In the genomic region with DNA sequence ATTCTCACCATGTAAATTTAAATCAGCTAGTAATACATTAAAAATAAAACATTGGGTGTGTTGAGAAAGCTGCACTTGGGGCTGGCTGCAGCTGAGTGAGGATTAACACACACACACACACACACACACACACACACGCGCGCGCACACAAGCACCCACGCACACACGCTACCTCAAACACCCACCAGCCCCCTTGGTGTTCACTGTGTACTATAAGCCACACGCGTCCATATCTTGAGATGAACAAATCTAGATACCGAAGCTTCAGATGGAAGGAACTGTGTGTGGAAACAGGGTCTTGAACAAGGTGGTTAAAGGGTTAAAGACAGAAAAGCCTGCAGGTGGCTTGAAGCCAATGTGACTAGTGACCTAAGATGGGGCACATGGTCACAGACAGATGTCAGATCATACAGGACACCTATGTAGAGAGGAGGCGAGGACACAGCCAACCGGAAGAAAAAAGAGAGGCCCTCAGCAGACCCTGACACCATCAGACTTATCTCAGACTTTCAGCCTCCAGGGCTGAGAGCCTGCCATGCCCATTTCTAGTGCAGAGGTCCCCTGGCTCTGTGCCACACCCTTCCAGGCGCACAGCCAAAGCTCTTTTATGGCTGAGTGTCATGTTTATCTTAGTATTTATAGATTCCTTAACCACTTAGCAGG, we compare ENCODE assay signal across 8 mouse cellular contexts. TPM values are rescaled to one million over a fixed set of nuclear protein-coding genes. Genes with fewer than 3 reads are reported as not detected.
DNase-seq lines count a peak whose midpoint lies in the region; ATAC-seq and TF ChIP-seq lines count a peak whose summit lies in the region.

No protein-coding gene starts in this region.

- H3K27me3 ChIP-seq in kidney, postnatal 0 days (ENCODE audit: insufficient read depth, low read length) = no peaks in the 10 kb centered on the region

- TF ChIP-seq CTCF in layer of hippocampus, adult 2 months (conservative IDR thresholded peaks at IDR 0.05) = no peak
- TF ChIP-seq CTCF in brain, embryonic 14.5 days (IDR thresholded peaks at IDR 0.05; ENCODE audit: borderline replicate concordance, extremely low read depth, insufficient read depth, insufficient read length) = no peak
- TF ChIP-seq CTCF in kidney, postnatal 0 days (IDR thresholded peaks at IDR 0.05; ENCODE audit: low read depth) = no peak

- no peaks in the 10 kb centered on the region for H3K9me3 ChIP-seq in kidney, postnatal 0 days (replicated peaks; ENCODE audit: low read length)

- ATAC-seq in kidney, postnatal 0 days (replicated peaks; ENCODE audit: low FRiP score, low read depth) = peak; percentile 52; the same call in 1 of the 2 replicates
- peak; percentile 87 for ATAC-seq in megakaryocyte progenitor cell, adult 5-6 weeks (replicated peaks; ENCODE audit: poor library complexity)

- H3K4me3 ChIP-seq in layer of hippocampus, adult 2 months = no peak overlapping the region
- H3K4me3 ChIP-seq in kidney, postnatal 0 days (replicated peaks; ENCODE audit: low read depth, low read length) = no peak overlapping the region

- 68% methylated on average over 12 of the region's 12 CpGs for WGBS in kidney, postnatal 0 days

- no peak for TF ChIP-seq POLR2A in brain, embryonic 14.5 days (IDR thresholded peaks at IDR 0.05; ENCODE audit: borderline replicate concordance, extremely low read depth, insufficient read depth, insufficient read length, poor library complexity, severe bottlenecking)

- H3K9ac ChIP-seq in kidney, postnatal 0 days (ENCODE audit: low read depth, low read length) = no peak overlapping the region

- H3K36me3 ChIP-seq in kidney, postnatal 0 days (ENCODE audit: insufficient read depth, low read length) = no peaks in the 10 kb centered on the region

- no peak for DNase-seq in layer of hippocampus, adult 2 months (ENCODE audit: low spot score in 2 of 2)
- no peak for DNase-seq in layer of hippocampus, adult 8-10 months (ENCODE audit: low spot score in 2 of 2)
- DNase-seq in brain, embryonic 14.5 days (ENCODE audit: low read depth) = peak; percentile 92
- peak; percentile 68 for DNase-seq in heart, adult 8-10 months (ENCODE audit: low spot score)
- DNase-seq in kidney, postnatal 0 days (ENCODE audit: low spot score) = peak; percentile 70
- DNase-seq in urinary bladder, postnatal 36 days (ENCODE audit: low spot score in 2 of 2) = peak; percentile 38 to 82
- no peak for DNase-seq in embryo, embryonic 10 days (ENCODE audit: low spot score)

- H3K4me2 ChIP-seq in kidney, postnatal 0 days (ENCODE audit: low read length) = no peak overlapping the region

- peak overlapping the region; percentile 43; the same call in 1 of the 2 replicates for H3K27ac ChIP-seq in layer of hippocampus, adult 2 months
- H3K27ac ChIP-seq in kidney, postnatal 0 days = no peak overlapping the region

- H3K4me1 ChIP-seq in kidney, postnatal 0 days (replicated peaks; ENCODE audit: insufficient read depth, low read length) = peaks cover 31% of the 10 kb centered on the region

RNA-seq across cellular contexts. Expression of a gene that starts 40.5 kb away (rescaled TPM):
- 100 to 1,000 TPM; 103 to 108 TPM for total RNA-seq in layer of hippocampus, adult 2 months (2021)
- 100 to 1,000 TPM in 3 of 4 experiments, 10 to 100 TPM in 1; 98.6 to 111 (median 105) TPM for total RNA-seq in layer of hippocampus, adult 8-10 months (2022)
- polyA plus RNA-seq in brain, embryonic 14.5 days (2012; rRNA removed) = 2.1 and 3.2 TPM in 2 replicates
- 1 to 10 TPM; 1.8 to 2.4 (median 2.1) TPM for total RNA-seq in heart, adult 8-10 months (2022)
- 6.0 and 7.3 TPM in 2 replicates for polyA plus RNA-seq in kidney, postnatal 0 days (2015; fragmentation: Nextera tagmentation; extraction: Ambion mirVana)
- total RNA-seq in megakaryocyte progenitor cell, adult 5-6 weeks (2015) = 0.10 TPM in 1 of 2 replicates, not detected in the other
- total RNA-seq in megakaryocyte progenitor cell, adult 5-6 weeks (2017) = not detected in 2 replicates

Comparison
In these comparisons a context has a peak if more than half of its experiments do, and no peak if none do; other contexts are left out.
1. DNase-seq: peak in brain, embryonic 14.5 days (single experiment), heart, adult 8-10 months (single experiment), kidney, postnatal 0 days (single experiment) and urinary bladder, postnatal 36 days (2 of 2); none in layer of hippocampus, adult 2 months (0 of 2), layer of hippocampus, adult 8-10 months (0 of 2) and embryo, embryonic 10 days (single experiment).
2. RNA of a gene that starts 40.5 kb away (total RNA-seq): 103 to 108 TPM in layer of hippocampus, adult 2 months and 98.6 to 111 TPM in layer of hippocampus, adult 8-10 months; 1.8 to 2.4 TPM in heart, adult 8-10 months and 0.10 TPM in megakaryocyte progenitor cell, adult 5-6 weeks; every median in the first group is over 10 times any median in the second.